Mouse (Mus musculus) G1E (cell line): ENCODE results near the gene Map2k3.

Experiments used
- CTCF ChIP-seq: IDR thresholded peaks from 2 replicates; pipeline ENCODE4 v1.5.1; 2012; ENCODE audit warnings: low read depth, low read length, inconsistent platforms, mixed read lengths
- POLR2AphosphoS5 ChIP-seq: IDR thresholded peaks from 2 replicates; pipeline ENCODE4 v1.6.1; 2012; ENCODE audit warnings: low read depth, low read length, inconsistent platforms; ENCODE audit not compliant: insufficient replicate concordance

- TF ChIP-seq CTCF (no peak), POLR2AphosphoS5 (no peak)
Observed at GRCm38 (mm10) chr11:60903661-60904061, 28.2 kb upstream of the Map2k3 start.
